Mouse (Mus musculus) CH12.LX (cell line): ENCODE measurements at regions not wholly inside any gene's neighbourhood (a gene's known extent, or its start where the extent isn't known, plus 50 kb on each side); places are given as distances from the start of the nearest gene placed in this dataset.

ENCODE experiments used
- CTCF ChIP-seq, 2 experiments: IDR thresholded peaks in 1 of 2; conservative IDR thresholded peaks in 1 of 2; 2 replicates each; pipeline ENCODE4 v1.5.1; 2011 to 2012; ENCODE audit warnings: low read depth in 2 of 2, low read length in 2 of 2, improper control_type of control experiment in 1 of 2, inconsistent platforms in 1 of 2, mild to moderate bottlenecking in 1 of 2, moderate library complexity in 1 of 2
- ETS1 ChIP-seq: conservative IDR thresholded peaks from 2 replicates; pipeline ENCODE4 v1.6.1; 2012; ENCODE audit warnings: low read depth, mild to moderate bottlenecking, inconsistent platforms, low read length, improper control_type of control experiment, moderate library complexity
- MAFK ChIP-seq: IDR thresholded peaks from 2 replicates; pipeline ENCODE4 v1.6.1; 2011; ENCODE audit warnings: low read length, improper control_type of control experiment; ENCODE audit not compliant: insufficient replicate concordance
- MAX ChIP-seq: IDR thresholded peaks from 2 replicates; pipeline ENCODE4 v1.6.1; 2011; ENCODE audit warnings: low read length, improper control_type of control experiment
- RAD21 ChIP-seq: IDR thresholded peaks from 2 replicates; pipeline ENCODE4 v1.6.1; 2011; ENCODE audit warnings: low read depth, mild to moderate bottlenecking, low read length, improper control_type of control experiment, moderate library complexity
- RCOR1 ChIP-seq: conservative IDR thresholded peaks from 2 replicates; pipeline ENCODE4 v1.6.1; 2012; ENCODE audit warnings: low read depth, mild to moderate bottlenecking, inconsistent platforms, low read length, improper control_type of control experiment

- TF ChIP-seq MAX, result no peak
- no peak for TF ChIP-seq ETS1
- TF ChIP-seq CTCF (conservative IDR thresholded peaks at IDR 0.05 in 1 of 2, IDR thresholded peaks at IDR 0.05 in 1 of 2; ENCODE audit: low read depth in 2 of 2, low read length in 2 of 2), result no peak
- no peak for TF ChIP-seq RAD21
- TF ChIP-seq MAFK, result no peak
- TF ChIP-seq RCOR1, result no peak
Observed at GRCm38 (mm10) chr5:129264363-129264762, 167.8 kb downstream of the Adgrd1 start.
